Mouse (Mus musculus) activated CD4-positive, CD25-positive, alpha-beta regulatory T cell (primary cell): ENCODE measurements around the gene Elane. TPM values are rescaled to one million over a fixed set of nuclear protein-coding genes. Genes with fewer than 3 reads are reported as not detected.

ENCODE experiments used
- polyA plus RNA-seq, 2 experiments: library from polyadenylated mRNA; unstranded; fragments of 100-300 nt; shearing (Covaris generic); gene quantifications; one replicate each; pipeline ENCODE4 v1.2.1; 2017

Gene Elane
- polyA plus RNA-seq = not detected

DNA sequence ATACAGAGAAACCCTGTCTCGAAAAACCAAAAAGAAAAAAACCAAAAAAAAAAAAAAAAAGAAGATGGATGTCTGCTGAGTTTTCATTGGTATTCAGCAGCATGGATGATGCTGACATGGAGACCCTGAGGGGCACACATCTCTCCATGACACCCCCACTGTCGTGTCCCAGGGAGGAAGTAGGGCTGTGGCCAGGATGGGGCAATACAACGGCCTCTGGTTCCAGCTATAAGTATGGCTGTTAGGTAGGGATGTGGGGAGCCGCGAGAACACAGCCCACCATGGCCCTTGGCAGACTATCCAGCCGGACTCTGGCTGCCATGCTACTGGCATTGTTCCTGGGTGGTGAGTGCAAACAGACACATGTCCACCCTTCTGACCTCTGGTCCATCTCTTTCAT lies at the start of gene Elane:
Gene Elane (plus strand): TSS at position 194 of the 400 bp plus-strand sequence.

GRCm38 (mm10) chr10:79853860-79854795 lies 31.9 kb upstream of the Elane start, which contains the start of gene Ptbp1:
TSS of gene Ptbp1 (plus strand) at chr10:79854427.

DNA sequence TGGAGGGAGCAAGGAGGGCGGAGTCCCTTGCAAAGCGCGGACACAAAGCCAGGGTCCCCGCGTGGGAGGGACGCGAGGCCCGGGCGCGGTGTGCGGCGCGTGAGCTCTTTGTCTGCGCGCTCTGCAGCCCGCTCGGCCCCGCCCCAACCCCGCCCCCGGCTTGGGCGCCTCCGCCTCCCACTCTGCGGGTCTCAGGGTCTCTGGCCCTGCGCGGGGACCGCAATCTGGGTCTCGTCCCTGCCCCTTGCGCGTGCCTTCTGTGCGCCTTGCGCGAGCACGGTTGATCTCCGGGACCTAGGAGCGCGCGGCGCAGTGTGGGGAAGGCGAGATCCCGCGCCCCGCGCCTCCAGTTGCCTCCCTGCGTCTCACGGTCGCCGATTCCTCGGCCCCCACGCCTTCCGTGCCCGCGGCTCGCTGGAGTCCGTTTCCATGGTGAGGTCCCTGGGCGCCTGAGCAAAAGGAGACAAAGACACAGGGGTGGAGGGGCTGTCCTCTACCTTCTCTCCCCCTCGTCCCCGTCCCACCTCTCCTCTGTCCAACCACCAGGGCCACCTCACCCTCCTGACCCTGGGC lies 11.7 kb upstream of the Elane start, which contains the start of the genes Prtn3 and Plppr3:
Gene Prtn3 (plus strand): TSS at position 187 of the 573 bp plus-strand sequence.
Gene Plppr3 (minus strand): TSS at position 345 of the 573 bp plus-strand sequence.

DNA sequence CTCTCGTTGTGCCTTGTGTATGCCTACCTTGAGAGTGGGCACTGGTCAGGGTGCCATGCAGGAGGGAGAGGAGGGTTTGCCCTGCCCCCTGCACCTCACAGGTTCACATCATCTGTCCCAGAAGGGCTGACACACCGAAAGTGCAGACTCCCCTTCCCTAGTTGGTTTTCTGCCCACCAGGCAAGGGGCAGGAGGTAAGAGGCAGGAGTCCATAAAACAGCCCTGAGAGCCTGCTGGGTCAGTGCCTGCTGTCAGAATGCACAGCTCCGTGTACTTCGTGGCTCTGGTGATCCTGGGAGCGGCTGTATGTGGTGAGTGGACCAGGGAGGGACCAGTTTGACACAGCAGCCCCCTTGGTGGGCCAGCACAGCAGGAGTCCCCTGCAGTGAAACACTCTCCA lies 4.6 kb downstream of the Elane start, which contains the start of gene Cfd:
Gene Cfd (plus strand): TSS at position 184 of the 400 bp plus-strand sequence.

GRCm38 (mm10) chr10:79908167-79909091 lies 22.4 kb downstream of the Elane start, which contains the start of gene Med16:
TSS of gene Med16 (minus strand) at chr10:79908923.

DNA sequence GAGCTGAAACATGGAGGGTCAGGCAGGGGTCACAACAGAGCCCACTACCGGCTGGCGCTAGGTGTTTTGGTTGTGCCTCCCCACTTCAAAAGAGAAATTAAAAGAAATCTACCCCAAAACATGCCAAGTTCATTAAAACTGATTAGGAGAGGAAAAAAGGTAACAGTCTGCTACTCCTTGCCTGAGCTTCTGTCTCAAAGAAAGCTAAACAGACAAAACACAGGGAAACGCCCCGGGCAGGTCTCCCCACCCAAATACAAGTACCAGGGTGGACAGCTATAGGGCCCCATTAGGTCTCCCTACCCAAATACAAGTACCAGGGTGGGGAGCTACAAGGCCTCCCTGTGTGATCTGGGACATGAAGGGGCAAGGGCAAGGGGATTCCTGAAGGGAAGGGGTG lies 24.5 kb downstream of the Elane start, which contains the start of gene Gm26602:
Gene Gm26602 (plus strand): TSS at position 301 of the 400 bp plus-strand sequence.

GRCm38 (mm10) chr10:79916808-79917531 lies 30.9 kb downstream of the Elane start, which contains the start of gene Kiss1r:
TSS of gene Kiss1r (plus strand) at chr10:79916971.

GRCm38 (mm10) chr10:79920958-79921535 lies 35.0 kb downstream of the Elane start, which contains the start of gene R3hdm4:
TSS of gene R3hdm4 (minus strand) at chr10:79921208.

GRCm38 (mm10) chr10:79926491-79927323 lies 40.7 kb downstream of the Elane start, which contains the start of gene Arid3a:
TSS of gene Arid3a (plus strand) at chr10:79927043.

Other genes with a start within 250 kb of the Elane start
- under 1 TPM in 1 of 2 experiments, not detected in 1; 0.05 TPM for gene Shc2, start 248.3 kb upstream of the Elane start, polyA plus RNA-seq
- gene Odf3l2, start 240.5 kb upstream of the Elane start, polyA plus RNA-seq = not detected
- gene Madcam1, start 221.7 kb upstream of the Elane start, polyA plus RNA-seq = under 1 TPM; 0.32 to 0.51 TPM
- gene Tpgs1, start 216.9 kb upstream of the Elane start, polyA plus RNA-seq = 10 to 100 TPM; 58.4 to 61.8 TPM
- gene Cdc34, start 204.1 kb upstream of the Elane start, polyA plus RNA-seq = 100 to 1,000 TPM; 104 to 107 TPM
- gene Gzmm, start 197.2 kb upstream of the Elane start, polyA plus RNA-seq = 1 to 10 TPM; 1.2 to 1.5 TPM
- 100 to 1,000 TPM; 226 to 283 TPM for gene Bsg, start 181.8 kb upstream of the Elane start, polyA plus RNA-seq
- gene Hcn2, start 169.6 kb upstream of the Elane start, polyA plus RNA-seq = under 1 TPM; 0.13 to 0.23 TPM
- gene Polrmt, start 139.7 kb upstream of the Elane start, polyA plus RNA-seq = 10 to 100 TPM; 29.5 to 32.3 TPM
- gene Fgf22, start 131.2 kb upstream of the Elane start, polyA plus RNA-seq = under 1 TPM; 0.12 to 0.33 TPM
- gene Rnf126, start 119.3 kb upstream of the Elane start, polyA plus RNA-seq = 10 to 100 TPM; 47.0 to 58.4 TPM
- gene Fstl3, start 109.0 kb upstream of the Elane start, polyA plus RNA-seq = under 1 TPM; 0.55 to 0.81 TPM
- gene Prss57, start 95.3 kb upstream of the Elane start, polyA plus RNA-seq = under 1 TPM; 0.23 to 0.55 TPM
- 1 to 10 TPM; 2.1 to 3.4 TPM for gene Palm, start 92.7 kb upstream of the Elane start, polyA plus RNA-seq
- 1 to 10 TPM in 1 of 2 experiments, not detected in 1; 1.1 TPM for gene Misp, start 65.3 kb upstream of the Elane start, polyA plus RNA-seq
- gene Ptbp1, start 31.8 kb upstream of the Elane start, polyA plus RNA-seq = 100 to 1,000 TPM; 242 to 297 TPM
- gene Prtn3, start 11.8 kb upstream of the Elane start, polyA plus RNA-seq = not detected
- 1 to 10 TPM; 2.5 to 3.6 TPM for gene Plppr3, start 11.6 kb upstream of the Elane start, polyA plus RNA-seq
- gene Cfd, start 4.6 kb downstream of the Elane start, polyA plus RNA-seq = not detected
- gene Med16, start 22.7 kb downstream of the Elane start, polyA plus RNA-seq = 10 to 100 TPM; 27.8 to 35.8 TPM
- 10 to 100 TPM; 16.0 to 34.9 TPM for gene Gm26602, start 24.6 kb downstream of the Elane start, polyA plus RNA-seq
- under 1 TPM; 0.47 to 0.56 TPM for gene Kiss1r, start 30.7 kb downstream of the Elane start, polyA plus RNA-seq
- gene R3hdm4, start 35.0 kb downstream of the Elane start, polyA plus RNA-seq = 100 to 1,000 TPM; 188 to 197 TPM
- 10 to 100 TPM in 1 of 2 experiments, 1 to 10 TPM in 1; 7.0 to 15.0 TPM for gene Arid3a, start 40.8 kb downstream of the Elane start, polyA plus RNA-seq
- 10 to 100 TPM; 52.3 to 56.5 TPM for gene Wdr18, start 73.9 kb downstream of the Elane start, polyA plus RNA-seq
- under 1 TPM; 0.13 to 0.28 TPM for gene Grin3b, start 84.5 kb downstream of the Elane start, polyA plus RNA-seq
- 10 to 100 TPM; 24.8 to 28.5 TPM for gene Tmem259, start 98.1 kb downstream of the Elane start, polyA plus RNA-seq
- gene Cnn2, start 102.3 kb downstream of the Elane start, polyA plus RNA-seq = 100 to 1,000 TPM; 650 to 940 TPM
- 10 to 100 TPM; 21.2 to 46.3 TPM for gene Abca7, start 110.2 kb downstream of the Elane start, polyA plus RNA-seq
- 100 to 1,000 TPM; 587 to 734 TPM for gene Arhgap45, start 130.4 kb downstream of the Elane start, polyA plus RNA-seq
- gene Polr2e, start 153.5 kb downstream of the Elane start, polyA plus RNA-seq = 100 to 1,000 TPM; 167 to 199 TPM
- 100 to 1,000 TPM; 438 to 449 TPM for gene Gpx4, start 160.9 kb downstream of the Elane start, polyA plus RNA-seq
- 10 to 100 TPM; 34.5 to 48.9 TPM for gene Sbno2, start 219.3 kb downstream of the Elane start, polyA plus RNA-seq
- gene Stk11, start 229.6 kb downstream of the Elane start, polyA plus RNA-seq = 10 to 100 TPM; 32.3 to 56.4 TPM